Mouse (Mus musculus) MEL (cell line): Measurements from ENCODE around the gene Notch2. TPM values are rescaled to one million over a fixed set of nuclear protein-coding genes. Genes with fewer than 3 reads are reported as not detected.

Experiments
- DNase-seq: peaks from one replicate; pipeline ENCODE4 v3.0.0; 2011; ENCODE audit warnings: low read depth, low spot score
- H3K27ac ChIP-seq: 2 replicates; pipeline ENCODE4 v1.5.1; 2012; ENCODE audit warnings: low read depth, mild to moderate bottlenecking, control low read depth, low read length, moderate library complexity; ENCODE audit not compliant: control insufficient read depth
- H3K27me3 ChIP-seq, 2 experiments: fragments of 150-350 bp in 1 of 2; sonication (generic) in 1 of 2; 2 replicates each; pipeline ENCODE4 v1.6.1; 2012; ENCODE audit warnings: low read length in 2 of 2, mild to moderate bottlenecking in 2 of 2, improper control_type of control experiment in 1 of 2, moderate library complexity in 1 of 2; ENCODE audit not compliant: insufficient read depth in 2 of 2, control insufficient read depth in 1 of 2
- H3K36me3 ChIP-seq, 2 experiments: 2 replicates each; pipeline ENCODE4 v1.6.1; 2012 to 2014; ENCODE audit warnings: low read length in 2 of 2, improper control_type of control experiment in 1 of 2, inconsistent platforms in 1 of 2, mild to moderate bottlenecking in 1 of 2; ENCODE audit not compliant: insufficient read depth in 2 of 2, control insufficient read depth in 1 of 2
- H3K4me1 ChIP-seq, 2 experiments: fragments of 150-350 bp in 1 of 2; sonication (generic) in 1 of 2; 2 replicates each; pipeline ENCODE4 v1.6.1; 2012; ENCODE audit warnings: low read length in 2 of 2, improper control_type of control experiment in 1 of 2, mild to moderate bottlenecking in 1 of 2; ENCODE audit not compliant: insufficient read depth in 2 of 2, control insufficient read depth in 1 of 2
- H3K4me3 ChIP-seq, 2 experiments: fragments of 150-350 bp in 1 of 2; sonication (generic) in 1 of 2; 2 replicates each; pipeline ENCODE4 v1.5.1; 2012; ENCODE audit warnings: low read depth in 2 of 2, low read length in 2 of 2, mild to moderate bottlenecking in 2 of 2, moderate library complexity in 2 of 2, control low read depth in 1 of 2, improper control_type of control experiment in 1 of 2; ENCODE audit not compliant: control insufficient read depth in 1 of 2, insufficient read depth in 1 of 2
- H3K79me2 ChIP-seq: 2 replicates; pipeline ENCODE4 v1.6.1; 2012; ENCODE audit warnings: mild to moderate bottlenecking, low read length, moderate library complexity; ENCODE audit not compliant: control insufficient read depth, poor library complexity, insufficient read depth
- H3K9ac ChIP-seq: 2 replicates; pipeline ENCODE4 v1.6.1; 2012; ENCODE audit warnings: low read depth, mild to moderate bottlenecking, control low read depth, low read length, moderate library complexity; ENCODE audit not compliant: control insufficient read depth, poor library complexity, severe bottlenecking
- H3K9me3 ChIP-seq: fragments of 150-350 bp; sonication (generic); replicated peaks from 2 replicates; pipeline ENCODE4 v1.6.1; 2012; ENCODE audit warnings: mild to moderate bottlenecking, low read length, improper control_type of control experiment, moderate library complexity; ENCODE audit not compliant: insufficient read depth
- BHLHE40 ChIP-seq: IDR thresholded peaks from 2 replicates; pipeline ENCODE4 v1.6.1; 2012; ENCODE audit warnings: low read depth, mild to moderate bottlenecking, inconsistent platforms, low read length, improper control_type of control experiment, borderline replicate concordance
- CHD1 ChIP-seq: IDR thresholded peaks from 2 replicates; pipeline ENCODE4 v1.6.1; 2012; ENCODE audit warnings: low read depth, mild to moderate bottlenecking, inconsistent platforms, low read length, improper control_type of control experiment
- CTCF ChIP-seq, 3 experiments: IDR thresholded peaks in 2 of 3; conservative IDR thresholded peaks in 1 of 3; 2 replicates each; pipeline ENCODE4 v1.5.1; 2011 to 2012; ENCODE audit warnings: low read length in 3 of 3, low read depth in 2 of 3, mild to moderate bottlenecking in 2 of 3, improper control_type of control experiment in 1 of 3, inconsistent platforms in 1 of 3, mixed read lengths in 1 of 3, moderate library complexity in 1 of 3; ENCODE audit not compliant: control insufficient read depth in 1 of 3, insufficient read depth in 1 of 3, poor library complexity in 1 of 3, severe bottlenecking in 1 of 3
- E2F4 ChIP-seq: IDR thresholded peaks from 2 replicates; pipeline ENCODE4 v1.6.1; 2011; ENCODE audit warnings: low read depth, low read length, improper control_type of control experiment, borderline replicate concordance
- EP300 ChIP-seq, 2 experiments: IDR thresholded peaks; 2 replicates each; pipeline ENCODE4 v1.6.1; 2011; ENCODE audit warnings: improper control_type of control experiment in 2 of 2, low read length in 2 of 2, low read depth in 1 of 2, mild to moderate bottlenecking in 1 of 2
- ETS1 ChIP-seq: IDR thresholded peaks from 2 replicates; pipeline ENCODE4 v1.6.1; 2012; ENCODE audit warnings: low read depth, mild to moderate bottlenecking, inconsistent platforms, low read length, improper control_type of control experiment, moderate library complexity
- GABPA ChIP-seq: IDR thresholded peaks from 2 replicates; pipeline ENCODE4 v1.6.1; 2012; ENCODE audit warnings: low read depth, mild to moderate bottlenecking, inconsistent platforms, low read length, improper control_type of control experiment, moderate library complexity
- GATA1 ChIP-seq: IDR thresholded peaks from 2 replicates; pipeline ENCODE4 v1.6.1; 2011; ENCODE audit warnings: low read depth, low read length, improper control_type of control experiment
- HCFC1 ChIP-seq: IDR thresholded peaks from 2 replicates; pipeline ENCODE4 v1.6.1; 2012; ENCODE audit warnings: low read depth, mild to moderate bottlenecking, inconsistent platforms, low read length, improper control_type of control experiment, moderate library complexity
- KAT2A ChIP-seq: conservative IDR thresholded peaks from 2 replicates; pipeline ENCODE4 v1.6.1; 2012; ENCODE audit warnings: low read depth, low read length, improper control_type of control experiment, inconsistent platforms
- MAFK ChIP-seq: IDR thresholded peaks from 2 replicates; pipeline ENCODE4 v1.6.1; 2011; ENCODE audit warnings: low read depth, mild to moderate bottlenecking, low read length, improper control_type of control experiment, borderline replicate concordance
- MEF2A ChIP-seq: IDR thresholded peaks from 2 replicates; pipeline ENCODE4 v1.6.1; 2014; ENCODE audit warnings: low read depth, mild to moderate bottlenecking, inconsistent platforms, low read length, improper control_type of control experiment; ENCODE audit not compliant: poor library complexity, insufficient replicate concordance, severe bottlenecking; ENCODE audit errors: extremely low read depth
- MXI1 ChIP-seq: IDR thresholded peaks from 2 replicates; pipeline ENCODE4 v1.6.1; 2011; ENCODE audit warnings: mild to moderate bottlenecking, low read depth, low read length, improper control_type of control experiment
- MYB ChIP-seq: IDR thresholded peaks from 2 replicates; pipeline ENCODE4 v1.6.1; 2011; ENCODE audit warnings: mild to moderate bottlenecking, low read depth, low read length, improper control_type of control experiment
- MYC ChIP-seq: IDR thresholded peaks from 2 replicates; pipeline ENCODE4 v1.6.1; 2011; ENCODE audit warnings: low read depth, mild to moderate bottlenecking, low read length, improper control_type of control experiment, moderate library complexity
- POLR2AphosphoS5 ChIP-seq: IDR thresholded peaks from 2 replicates; pipeline ENCODE4 v1.6.1; 2012; ENCODE audit warnings: low read depth, borderline replicate concordance, mild to moderate bottlenecking, inconsistent platforms, low read length, moderate library complexity, mixed read lengths
- RCOR1 ChIP-seq: IDR thresholded peaks from 2 replicates; pipeline ENCODE4 v1.6.1; 2012; ENCODE audit warnings: low read depth, mild to moderate bottlenecking, inconsistent platforms, low read length, improper control_type of control experiment
- TAL1 ChIP-seq: IDR thresholded peaks from 2 replicates; pipeline ENCODE4 v1.6.1; 2012; ENCODE audit warnings: mild to moderate bottlenecking, inconsistent platforms, low read length, moderate library complexity, mixed read lengths
- TBP ChIP-seq: IDR thresholded peaks from 2 replicates; pipeline ENCODE4 v1.8.0; 2011; ENCODE audit warnings: low read depth, low read length, improper control_type of control experiment
- USF1 ChIP-seq: IDR thresholded peaks from 2 replicates; pipeline ENCODE4 v1.6.1; 2014; ENCODE audit warnings: low read depth, mild to moderate bottlenecking, inconsistent platforms, low read length, improper control_type of control experiment, moderate library complexity
- USF2 ChIP-seq, 2 experiments: IDR thresholded peaks; 2 replicates each; pipeline ENCODE4 v1.6.1; 2011 to 2012; ENCODE audit warnings: improper control_type of control experiment in 2 of 2, low read length in 2 of 2, borderline replicate concordance in 1 of 2, inconsistent platforms in 1 of 2, low read depth in 1 of 2, mild to moderate bottlenecking in 1 of 2; ENCODE audit not compliant: insufficient read depth in 1 of 2
- ZKSCAN1 ChIP-seq: IDR thresholded peaks from 2 replicates; pipeline ENCODE4 v1.6.1; 2012; ENCODE audit warnings: low read depth, mild to moderate bottlenecking, inconsistent platforms, low read length, improper control_type of control experiment, moderate library complexity
- ZMIZ1 ChIP-seq: IDR thresholded peaks from 2 replicates; pipeline ENCODE4 v1.6.1; 2012; ENCODE audit warnings: low read depth, mild to moderate bottlenecking, inconsistent platforms, low read length, improper control_type of control experiment, moderate library complexity
- ZNF384 ChIP-seq: IDR thresholded peaks from 2 replicates; pipeline ENCODE4 v1.6.1; 2012; ENCODE audit warnings: low read depth, mild to moderate bottlenecking, inconsistent platforms, low read length, improper control_type of control experiment
- polyA plus RNA-seq, 2 experiments: library from polyadenylated mRNA; stranded (reverse) in 1 of 2; unstranded in 1 of 2; fragments of >175 nt in 1 of 2; fragments of >200 nt in 1 of 2; gene quantifications; 2 replicates each; pipeline versions ENCODE4 v1.2.1 to v1.2.4; 2012; ENCODE audit warnings: low replicate concordance in 2 of 2, low read depth in 1 of 2; ENCODE audit not compliant: insufficient read length in 2 of 2, insufficient read depth in 1 of 2, missing spikeins in 1 of 2
- total RNA-seq: library from RNA; depleted of rRNA; stranded (reverse); fragments of 300-350 nt; gene quantifications from 2 replicates; pipeline ENCODE4 v1.2.3, GENCODE M21; 2012

The Notch2 gene
- total and polyA plus RNA-seq, 3 experiments = 16.2 to 36.6 (median 16.6) TPM

DNA sequence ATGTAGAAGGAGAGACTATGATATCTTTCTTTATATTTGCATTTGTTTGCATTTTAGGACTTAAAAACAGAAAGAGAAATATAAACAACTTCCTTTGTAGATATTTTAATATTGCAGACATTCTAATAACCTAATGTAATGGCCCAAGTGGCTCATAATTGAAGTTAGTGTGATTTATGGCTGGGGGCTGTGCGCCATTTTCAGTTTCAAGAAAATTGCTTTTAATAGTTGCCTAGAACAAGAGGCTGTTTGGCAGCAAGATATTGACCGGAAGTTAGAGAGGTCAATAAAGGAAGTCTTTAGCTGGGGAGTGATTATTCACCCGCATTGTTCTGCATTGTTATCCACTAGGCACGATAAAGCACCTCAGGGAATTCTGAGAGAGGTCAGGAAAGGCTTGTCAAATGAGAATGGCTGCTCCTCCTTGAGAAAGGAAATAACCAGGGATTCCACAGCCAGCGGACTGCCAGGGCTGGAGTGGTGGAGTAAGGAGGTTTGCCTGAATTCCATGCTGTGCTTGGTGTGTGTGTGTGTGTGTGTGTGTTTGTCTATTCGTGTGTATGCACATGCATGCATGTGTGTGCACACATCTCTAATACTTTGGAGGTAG, 61.4 kb downstream of the Notch2 start:
- Histone ChIP-seq H3K9me3 (no peaks in the 10 kb centered on the region), H3K79me2 (no peaks in the 10 kb centered on the region), H3K9ac (no peak overlapping the region), H3K27me3 (no peaks in the 10 kb centered on the region), H3K36me3 (peaks cover 0 to 5% of the 10 kb centered on the region in 2 experiments; a peak in 2 of 4 replicates), H3K4me1 (no peaks in the 10 kb centered on the region), H3K4me3 (no peak overlapping the region), H3K27ac (no peak overlapping the region)
- TF ChIP-seq MYC (no peak), MYB (no peak), ZNF384 (no peak), E2F4 (no peak), GATA1 (no peak), HCFC1 (no peak), TBP (no peak), MAFK (no peak), GABPA (no peak), ZMIZ1 (no peak), MEF2A (no peak), ETS1 (no peak), RCOR1 (no peak)
- no peak for DNase-seq

DNA sequence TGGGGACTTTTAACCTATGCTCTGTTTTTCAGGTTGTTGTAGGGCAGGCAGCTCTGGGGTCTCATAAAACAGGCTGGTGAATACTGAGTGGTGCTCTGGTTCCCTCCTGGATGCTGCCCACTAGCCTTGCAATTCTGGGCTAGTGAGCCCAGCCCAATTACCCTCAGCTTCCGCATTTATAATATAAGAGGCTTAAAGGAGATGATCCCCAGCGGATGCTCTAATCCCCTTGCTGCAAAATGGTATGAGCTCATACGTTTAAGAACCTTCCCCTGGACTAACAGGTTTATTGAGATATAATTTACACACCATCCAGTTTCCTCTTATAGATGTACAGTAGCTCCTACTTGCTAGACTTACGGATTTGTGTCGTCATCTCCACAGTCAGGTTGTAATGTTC, 64.5 kb downstream of the Notch2 start:
- no peak for DNase-seq
- no peaks in the 10 kb centered on the region for H3K9me3 ChIP-seq
- H3K4me3 ChIP-seq = no peak overlapping the region
- no peak for TF ChIP-seq EP300 (IDR thresholded peaks at IDR 0.05; ENCODE audit: low read depth in 1 of 2, low read length in 2 of 2)
- TF ChIP-seq BHLHE40 = no peak
- no peak for TF ChIP-seq TAL1
- TF ChIP-seq USF2 (IDR thresholded peaks at IDR 0.05; ENCODE audit: borderline replicate concordance in 1 of 2, insufficient read depth in 1 of 2, low read depth in 1 of 2, low read length in 2 of 2) = no peak
- no peak for TF ChIP-seq ZMIZ1
- TF ChIP-seq KAT2A = no peak
- no peak for TF ChIP-seq ZKSCAN1
- TF ChIP-seq MAFK = no peak
- no peak for TF ChIP-seq POLR2AphosphoS5
- TF ChIP-seq ETS1 = no peak
- TF ChIP-seq CHD1 = no peak
- TF ChIP-seq MXI1 = no peak
- TF ChIP-seq ZNF384 = no peak
- TF ChIP-seq CTCF (IDR thresholded peaks at IDR 0.05 in 2 of 3, conservative IDR thresholded peaks at IDR 0.05 in 1 of 3; ENCODE audit: control insufficient read depth in 1 of 3, insufficient read depth in 1 of 3, low read depth in 2 of 3, low read length in 3 of 3, poor library complexity in 1 of 3, severe bottlenecking in 1 of 3) = no peak
- no peak for TF ChIP-seq GATA1
- no peak for TF ChIP-seq USF1
- peaks cover 10 to 13% of the 10 kb centered on the region in 2 experiments for H3K4me1 ChIP-seq
- no peak overlapping the region for H3K27ac ChIP-seq
- H3K79me2 ChIP-seq = no peaks in the 10 kb centered on the region
- H3K36me3 ChIP-seq = peaks cover 0 to 14% of the 10 kb centered on the region in 2 experiments
- no peak overlapping the region for H3K9ac ChIP-seq
- no peaks in the 10 kb centered on the region for H3K27me3 ChIP-seq
